Mouse (Mus musculus) heart, adult 2 months (tissue): ENCODE data around the gene Atp1a1.

Experiments
- CTCF ChIP-seq: fragments of 200-600 bp; IDR thresholded peaks from 2 replicates; pipeline ENCODE4 v1.8.1; 2022; ENCODE audit warnings: antibody characterized with exemption, mild to moderate bottlenecking, moderate library complexity
- EP300 ChIP-seq: fragments of 200-500 bp; IDR thresholded peaks from 2 replicates; pipeline ENCODE4 v1.6.1; 2011; ENCODE audit warnings: low read depth, low read length, control low read depth; ENCODE audit not compliant: insufficient read depth
- POLR2A ChIP-seq: fragments of 200-500 bp; IDR thresholded peaks from 2 replicates; pipeline ENCODE4 v1.6.1; 2011; ENCODE audit warnings: mild to moderate bottlenecking, low read depth, low read length, control low read depth; ENCODE audit not compliant: insufficient read depth

- no peak for TF ChIP-seq POLR2A
- no peak for TF ChIP-seq CTCF
- peak; percentile 50; the same call in 1 of the 2 replicates for TF ChIP-seq EP300
These were observed 32.3 kb downstream of the Atp1a1 start for GRCm38 (mm10) chr3:101572174-101572626.
